Mouse (Mus musculus) forebrain, embryonic 12.5 days (tissue): Measurements from ENCODE around the gene Lbhd1. TPM values are rescaled to one million over a fixed set of nuclear protein-coding genes. Genes with fewer than 3 reads are reported as not detected.

Experiments used
- microRNA-seq: library from miRNA; unstranded; fragments of <30 nt; microRNA quantifications from one replicate; pipeline ENCODE4, GENCODE M21; 2017
- polyA plus RNA-seq: library from polyadenylated mRNA; unstranded; fragments of >200 nt; fragmentation: Nextera tagmentation; extraction: Ambion mirVana; gene quantifications from 2 replicates; pipeline ENCODE4 v1.2.1, GENCODE M21; 2016

The Lbhd1 gene
- polyA plus RNA-seq, 1 experiment from 2014 or later = 104 TPM

Small RNA genes lying within 50 kb of the gene (microRNA-seq; reads per million reads assigned to microRNA genes)
- not detected for gene Mir5136

Other genes with a start within 250 kb of the Lbhd1 start
- 0.10 and 0.27 TPM in 2 replicates for gene Chrm1, start 219.9 kb upstream of the Lbhd1 start, polyA plus RNA-seq
- 140 and 143 TPM in 2 replicates for gene Slc3a2, start 160.4 kb upstream of the Lbhd1 start, polyA plus RNA-seq
- gene Wdr74, start 147.9 kb upstream of the Lbhd1 start, polyA plus RNA-seq = 83.7 and 85.9 TPM in 2 replicates
- gene 1700092M07Rik, start 143.0 kb upstream of the Lbhd1 start, polyA plus RNA-seq = 2.8 and 3.7 TPM in 2 replicates
- 108 and 114 TPM in 2 replicates for gene Stx5a, start 142.3 kb upstream of the Lbhd1 start, polyA plus RNA-seq
- 206 and 225 TPM in 2 replicates for gene Nxf1, start 126.7 kb upstream of the Lbhd1 start, polyA plus RNA-seq
- 203 and 210 TPM in 2 replicates for gene Tmem223, start 112.7 kb upstream of the Lbhd1 start, polyA plus RNA-seq
- 34.4 and 36.9 TPM in 2 replicates for gene Tmem179b, start 109.3 kb upstream of the Lbhd1 start, polyA plus RNA-seq
- 35.9 and 41.5 TPM in 2 replicates for gene Taf6l, start 97.3 kb upstream of the Lbhd1 start, polyA plus RNA-seq
- gene Polr2g, start 85.2 kb upstream of the Lbhd1 start, polyA plus RNA-seq = 158 and 161 TPM in 2 replicates
- 6.6 and 7.9 TPM in 2 replicates for gene Zbtb3, start 81.2 kb upstream of the Lbhd1 start, polyA plus RNA-seq
- gene Ttc9c, start 64.4 kb upstream of the Lbhd1 start, polyA plus RNA-seq = 78.7 and 83.9 TPM in 2 replicates
- gene Hnrnpul2, start 63.7 kb upstream of the Lbhd1 start, polyA plus RNA-seq = 7.2 and 7.8 TPM in 2 replicates
- not detected in 2 replicates for gene AC129217.1, start 54.0 kb upstream of the Lbhd1 start, polyA plus RNA-seq
- gene Bscl2, start 46.3 kb upstream of the Lbhd1 start, polyA plus RNA-seq = 57.5 and 62.9 TPM in 2 replicates
- gene Gng3, start 44.5 kb upstream of the Lbhd1 start, polyA plus RNA-seq = 131 and 139 TPM in 2 replicates
- 0.26 and 0.60 TPM in 2 replicates for gene Lrrn4cl, start 33.0 kb upstream of the Lbhd1 start, polyA plus RNA-seq
- gene Ubxn1, start 12.2 kb upstream of the Lbhd1 start, polyA plus RNA-seq = 178 and 182 TPM in 2 replicates
- gene Uqcc3, start 2.8 kb upstream of the Lbhd1 start, polyA plus RNA-seq = 55.2 and 57.3 TPM in 2 replicates
- not detected in 2 replicates for gene Gm49403, start 198 bp downstream of the Lbhd1 start, polyA plus RNA-seq
- gene 1810009A15Rik, start 5.1 kb downstream of the Lbhd1 start, polyA plus RNA-seq = 91.0 and 104 TPM in 2 replicates
- gene Gm49416, start 5.2 kb downstream of the Lbhd1 start, polyA plus RNA-seq = not detected in 2 replicates
- 48.1 and 52.6 TPM in 2 replicates for gene Ints5, start 9.3 kb downstream of the Lbhd1 start, polyA plus RNA-seq
- gene Ganab, start 14.3 kb downstream of the Lbhd1 start, polyA plus RNA-seq = 106 and 113 TPM in 2 replicates
- gene B3gat3, start 36.6 kb downstream of the Lbhd1 start, polyA plus RNA-seq = 64.4 and 64.8 TPM in 2 replicates
- gene Rom1, start 45.6 kb downstream of the Lbhd1 start, polyA plus RNA-seq = 1.3 and 2.5 TPM in 2 replicates
- 13.2 and 13.8 TPM in 2 replicates for gene Eml3, start 45.8 kb downstream of the Lbhd1 start, polyA plus RNA-seq
- 193 and 206 TPM in 2 replicates for gene Mta2, start 58.1 kb downstream of the Lbhd1 start, polyA plus RNA-seq
- 36.9 and 37.0 TPM in 2 replicates for gene Tut1, start 70.1 kb downstream of the Lbhd1 start, polyA plus RNA-seq
- 365 and 373 TPM in 2 replicates for gene Eef1g, start 83.3 kb downstream of the Lbhd1 start, polyA plus RNA-seq
- gene Ahnak, start 105.6 kb downstream of the Lbhd1 start, polyA plus RNA-seq = 6.4 and 8.5 TPM in 2 replicates
- gene Scgb1a1, start 204.2 kb downstream of the Lbhd1 start, polyA plus RNA-seq = not detected in 2 replicates